Comparison of ENCODE assay signal across 20 mouse cellular contexts in the genomic region with DNA sequence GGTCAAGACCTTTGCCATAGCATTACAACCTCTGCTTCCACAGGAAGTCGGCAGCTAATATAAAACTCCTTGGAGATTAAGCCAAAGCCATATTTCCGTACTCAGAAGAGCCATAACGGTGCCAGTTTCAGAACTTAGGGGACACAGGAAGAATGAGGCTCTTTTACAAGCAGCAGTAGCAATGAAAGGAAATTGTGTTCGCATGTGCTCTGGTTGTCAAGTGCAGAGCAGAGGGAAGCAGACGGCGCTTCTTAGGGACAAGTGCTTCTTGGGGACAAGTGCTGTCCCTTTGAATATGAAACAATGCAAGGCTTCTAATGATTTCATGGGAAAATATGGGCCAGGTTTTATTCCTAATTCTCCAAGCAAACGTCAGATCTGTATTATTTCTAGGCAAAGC. TPM values are rescaled to one million over a fixed set of nuclear protein-coding genes. Genes with fewer than 3 reads are reported as not detected.
DNase-seq lines count a peak whose midpoint lies in the region; ATAC-seq and TF ChIP-seq lines count a peak whose summit lies in the region.
"Had no signal": no experiment of that assay in that cellular context is flagged by ENCODE, and none has a peak within 500 bp of the region (broad histone marks: within the 10 kb centered on the region; RNA-seq: fewer than 3 reads in every experiment).

No protein-coding gene starts in this region.

- peak; percentile 19 for DNase-seq in embryo, embryonic 10.5 days (ENCODE audit: low spot score)
- no peak for DNase-seq in embryo, embryonic 10 days (ENCODE audit: low spot score)
- DNase-seq in kidney, postnatal 0 days (ENCODE audit: low spot score) = peak; percentile 24
- DNase-seq in midbrain, postnatal 0 days (ENCODE audit: low spot score) = peak; percentile 47
- DNase-seq in layer of hippocampus, postnatal 36 days = peak; percentile 11 to 18
- DNase-seq: adrenal gland, postnatal 25 days; B cell, adult 2 months; cerebellum, adult 8-10 months; gastrocnemius, postnatal 36 days; kidney, adult 9 months; kidney, postnatal 4 days; lung, postnatal 10 days; midbrain, embryonic 14.5 days had no signal

- no peaks in the 10 kb centered on the region for H3K36me3 ChIP-seq in kidney, postnatal 0 days (ENCODE audit: insufficient read depth, low read length)
- H3K36me3 ChIP-seq in kidney, embryonic 16.5 days (ENCODE audit: insufficient read depth, low read length) = no peaks in the 10 kb centered on the region
- no peaks in the 10 kb centered on the region for H3K36me3 ChIP-seq in midbrain, postnatal 0 days (ENCODE audit: insufficient read depth, low read length)
- no peaks in the 10 kb centered on the region for H3K36me3 ChIP-seq in midbrain, embryonic 15.5 days (replicated peaks)
- H3K36me3 ChIP-seq: intestine, embryonic 15.5 days; neural tube, embryonic 15.5 days; stomach, embryonic 15.5 days had no signal

- no peak for ATAC-seq in kidney, postnatal 0 days (replicated peaks; ENCODE audit: low FRiP score, low read depth)
- no peak for ATAC-seq in kidney, embryonic 16.5 days (ENCODE audit: low FRiP score, low TSS enrichment)
- no peak for ATAC-seq in midbrain, postnatal 0 days (ENCODE audit: low FRiP score)
- no peak for ATAC-seq in midbrain, embryonic 15.5 days (replicated peaks)
- ATAC-seq: forebrain, embryonic 16.5 days; intestine, embryonic 15.5 days had no signal

- H3K27me3 ChIP-seq in kidney, postnatal 0 days (ENCODE audit: insufficient read depth, low read length) = no peaks in the 10 kb centered on the region
- no peaks in the 10 kb centered on the region for H3K27me3 ChIP-seq in kidney, embryonic 16.5 days (ENCODE audit: insufficient read depth, low read length)
- H3K27me3 ChIP-seq in midbrain, postnatal 0 days (ENCODE audit: insufficient read depth, low read length) = no peaks in the 10 kb centered on the region
- no peaks in the 10 kb centered on the region for H3K27me3 ChIP-seq in midbrain, embryonic 15.5 days (replicated peaks)
- H3K27me3 ChIP-seq: intestine, embryonic 15.5 days; neural tube, embryonic 15.5 days; stomach, embryonic 15.5 days had no signal

- no peaks in the 10 kb centered on the region for H3K9me3 ChIP-seq in kidney, postnatal 0 days (replicated peaks; ENCODE audit: low read length)
- no peaks in the 10 kb centered on the region for H3K9me3 ChIP-seq in kidney, embryonic 16.5 days (ENCODE audit: low read length)
- H3K9me3 ChIP-seq in midbrain, postnatal 0 days (ENCODE audit: low read length) = no peaks in the 10 kb centered on the region
- H3K9me3 ChIP-seq in midbrain, embryonic 15.5 days = no peaks in the 10 kb centered on the region
- H3K9me3 ChIP-seq: intestine, embryonic 15.5 days; neural tube, embryonic 15.5 days; stomach, embryonic 15.5 days had no signal

- no peak overlapping the region for H3K9ac ChIP-seq in kidney, postnatal 0 days (ENCODE audit: low read depth, low read length)
- no peak overlapping the region for H3K9ac ChIP-seq in kidney, embryonic 16.5 days (replicated peaks; ENCODE audit: low read length)
- no peak overlapping the region for H3K9ac ChIP-seq in midbrain, postnatal 0 days (replicated peaks; ENCODE audit: low read length, poor library complexity, severe bottlenecking)
- no peak overlapping the region for H3K9ac ChIP-seq in midbrain, embryonic 15.5 days
- H3K9ac ChIP-seq: intestine, embryonic 15.5 days; neural tube, embryonic 15.5 days; stomach, embryonic 15.5 days had no signal

- H3K4me2 ChIP-seq in kidney, postnatal 0 days (ENCODE audit: low read length) = no peak overlapping the region
- no peak overlapping the region for H3K4me2 ChIP-seq in kidney, embryonic 16.5 days (replicated peaks; ENCODE audit: low read depth, low read length)
- H3K4me2 ChIP-seq in midbrain, postnatal 0 days (ENCODE audit: low read depth, low read length, poor library complexity, severe bottlenecking) = no peak overlapping the region
- H3K4me2 ChIP-seq in midbrain, embryonic 15.5 days = no peak overlapping the region
- H3K4me2 ChIP-seq: intestine, embryonic 15.5 days; neural tube, embryonic 15.5 days; stomach, embryonic 15.5 days had no signal

- H3K27ac ChIP-seq in kidney, postnatal 0 days = no peak overlapping the region
- no peak overlapping the region for H3K27ac ChIP-seq in kidney, embryonic 16.5 days (ENCODE audit: low read length)
- H3K27ac ChIP-seq in midbrain, postnatal 0 days (ENCODE audit: low read depth, low read length) = no peak overlapping the region
- H3K27ac ChIP-seq in midbrain, embryonic 15.5 days = no peak overlapping the region
- H3K27ac ChIP-seq: intestine, embryonic 15.5 days; neural tube, embryonic 15.5 days; stomach, embryonic 15.5 days had no signal

- no peak for TF ChIP-seq CTCF in kidney, postnatal 0 days (IDR thresholded peaks at IDR 0.05; ENCODE audit: low read depth)
- TF ChIP-seq CTCF in midbrain, postnatal 0 days (IDR thresholded peaks at IDR 0.05) = no peak

- 0 out of 2 replicates have a peak, but pooled peaks cover 4% of the 10 kb centered on the region for H3K4me1 ChIP-seq in kidney, postnatal 0 days (replicated peaks; ENCODE audit: insufficient read depth, low read length)
- H3K4me1 ChIP-seq in kidney, embryonic 16.5 days (ENCODE audit: insufficient read depth, low read length) = no peaks in the 10 kb centered on the region
- no peaks in the 10 kb centered on the region for H3K4me1 ChIP-seq in midbrain, postnatal 0 days (ENCODE audit: insufficient read depth, low read length)
- peaks cover 14% of the 10 kb centered on the region; the same call in 1 of the 2 replicates for H3K4me1 ChIP-seq in midbrain, embryonic 15.5 days
- H3K4me1 ChIP-seq: intestine, embryonic 15.5 days; stomach, embryonic 15.5 days had no signal

- WGBS in kidney, postnatal 0 days = 52% methylated on average over 7 of the region's 7 CpGs
- 58% methylated on average over 7 of the region's 7 CpGs for WGBS in kidney, embryonic 16.5 days
- 49% methylated on average over 7 of the region's 7 CpGs for WGBS in midbrain, postnatal 0 days
- 48% methylated on average over 7 of the region's 7 CpGs for WGBS in midbrain, embryonic 15.5 days

- no peak overlapping the region for H3K4me3 ChIP-seq in kidney, postnatal 0 days (replicated peaks; ENCODE audit: low read depth, low read length)
- H3K4me3 ChIP-seq in kidney, embryonic 16.5 days (ENCODE audit: low read length) = no peak overlapping the region
- no peak overlapping the region for H3K4me3 ChIP-seq in midbrain, postnatal 0 days (ENCODE audit: low read depth, low read length)
- no peak overlapping the region for H3K4me3 ChIP-seq in midbrain, embryonic 15.5 days
- H3K4me3 ChIP-seq: intestine, embryonic 15.5 days; neural tube, embryonic 15.5 days; stomach, embryonic 15.5 days had no signal

RNA-seq across cellular contexts. Expression of a gene that starts 16.9 kb away (rescaled TPM):
- polyA plus RNA-seq in kidney, postnatal 0 days (2015; fragmentation: Nextera tagmentation; extraction: Ambion mirVana) = 19.4 and 23.6 TPM in 2 replicates
- polyA plus RNA-seq in kidney, embryonic 16.5 days (2015; fragmentation: Nextera tagmentation; extraction: Ambion mirVana) = 23.3 and 23.7 TPM in 2 replicates
- total RNA-seq in midbrain, postnatal 0 days (2014; rRNA removed) = 34.1 and 35.6 TPM in 2 replicates
- 30.9 and 31.5 TPM in 2 replicates for polyA plus RNA-seq in midbrain, postnatal 0 days (2015; fragmentation: Nextera tagmentation; extraction: Ambion mirVana)
- 40.0 and 43.4 TPM in 2 replicates for polyA plus RNA-seq in midbrain, embryonic 15.5 days (2015; fragmentation: Nextera tagmentation; extraction: Ambion mirVana)
- total RNA-seq in layer of hippocampus, postnatal 36 days (2021) = 10 to 100 TPM; 17.4 to 18.0 TPM
- total RNA-seq: megakaryocyte, adult 5-6 weeks had no signal

RNA-seq across cellular contexts. Expression of a gene that starts 46.4 kb away (rescaled TPM):
- polyA plus RNA-seq in kidney, postnatal 0 days (2015; fragmentation: Nextera tagmentation; extraction: Ambion mirVana) = 9.4 and 10.3 TPM in 2 replicates
- 10.0 and 10.8 TPM in 2 replicates for polyA plus RNA-seq in kidney, embryonic 16.5 days (2015; fragmentation: Nextera tagmentation; extraction: Ambion mirVana)
- total RNA-seq in midbrain, postnatal 0 days (2014; rRNA removed) = 46.5 and 59.2 TPM in 2 replicates
- 24.8 and 27.8 TPM in 2 replicates for polyA plus RNA-seq in midbrain, postnatal 0 days (2015; fragmentation: Nextera tagmentation; extraction: Ambion mirVana)
- 24.9 and 25.3 TPM in 2 replicates for polyA plus RNA-seq in midbrain, embryonic 15.5 days (2015; fragmentation: Nextera tagmentation; extraction: Ambion mirVana)
- 100 to 1,000 TPM; 140 to 159 TPM for total RNA-seq in layer of hippocampus, postnatal 36 days (2021)
